Mouse (Mus musculus): ENCODE data around the gene Csf3r. TPM values are rescaled to one million over a fixed set of nuclear protein-coding genes. Genes with fewer than 3 reads are reported as not detected.
"Not testable (repeated sequence)": the region's sequence is repeated elsewhere in the genome, so short reads cannot be mapped to it uniquely, and the experiment has no call there.

Gene Csf3r
- total RNA-seq (2021) = 1 to 10 TPM; 2.0 to 2.3 TPM
- long read RNA-seq, experiment 1, partial matches to known transcripts = 1 of 2 reads
- long read RNA-seq, experiment 1, other reads (novel, unspliced or antisense) = 1 of 2 reads
- long read RNA-seq, experiment 2, partial matches to known transcripts = 1 of 1 reads
- long read RNA-seq, experiment 2, other reads (novel, unspliced or antisense) = 0 of 1 reads

DNA sequence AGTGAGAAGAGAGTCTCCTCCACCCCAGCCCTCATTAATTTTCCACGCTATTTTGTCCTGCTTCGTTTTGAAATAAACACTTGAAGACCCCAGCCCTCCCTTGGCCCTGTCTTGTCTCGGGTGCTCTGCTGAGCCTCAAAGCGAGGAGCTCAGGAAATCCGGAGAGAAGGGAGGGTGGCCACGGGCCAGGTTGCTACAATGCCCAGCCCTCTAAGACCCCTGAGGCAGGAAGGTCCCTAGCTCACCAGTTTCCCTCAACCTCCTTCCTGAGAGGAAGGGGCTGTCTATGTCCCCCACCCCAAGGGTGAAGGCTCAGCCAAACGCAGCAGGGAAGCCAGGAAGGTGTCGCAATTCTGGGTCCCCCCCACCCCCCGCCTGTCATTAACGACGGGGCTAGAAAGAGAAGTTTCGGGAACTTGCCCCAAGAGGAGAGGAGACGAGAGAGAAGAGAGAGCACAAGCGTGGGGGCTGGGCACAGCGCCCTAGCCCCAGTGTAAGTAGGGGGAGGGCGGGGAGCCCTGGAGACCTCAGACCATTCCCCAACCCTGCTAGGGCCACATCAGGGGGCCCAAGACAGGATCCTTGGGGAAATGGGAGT, at the start of gene Csf3r:
Gene Csf3r, plus strand, starts transcription at position 248 of the 598 bp plus-strand sequence.
- no peak for DNase-seq (ENCODE audit: low spot score in 2 of 2)

DNA sequence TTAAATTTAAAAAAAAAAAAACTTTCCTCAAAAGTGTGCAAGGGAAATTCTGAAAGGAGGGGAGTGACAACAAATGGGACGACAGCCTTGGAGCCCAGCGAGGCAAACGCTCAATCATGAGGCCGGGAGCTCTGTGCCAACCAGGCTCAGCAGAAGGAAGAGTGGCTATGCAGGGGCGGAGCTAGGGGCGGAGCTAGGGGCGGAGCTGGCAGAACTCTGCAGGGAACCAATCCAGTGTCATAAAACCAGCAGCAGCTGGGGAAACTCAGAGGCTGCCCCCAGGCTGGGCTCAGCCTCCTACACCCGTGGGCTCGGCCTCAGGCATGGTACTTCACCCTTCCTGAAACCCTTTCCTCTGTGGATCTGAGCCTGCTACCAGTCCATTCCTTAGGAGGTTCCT, 46.6 kb upstream of the Csf3r start:
- DNase-seq (ENCODE audit: low spot score in 2 of 2) = no peak

DNA sequence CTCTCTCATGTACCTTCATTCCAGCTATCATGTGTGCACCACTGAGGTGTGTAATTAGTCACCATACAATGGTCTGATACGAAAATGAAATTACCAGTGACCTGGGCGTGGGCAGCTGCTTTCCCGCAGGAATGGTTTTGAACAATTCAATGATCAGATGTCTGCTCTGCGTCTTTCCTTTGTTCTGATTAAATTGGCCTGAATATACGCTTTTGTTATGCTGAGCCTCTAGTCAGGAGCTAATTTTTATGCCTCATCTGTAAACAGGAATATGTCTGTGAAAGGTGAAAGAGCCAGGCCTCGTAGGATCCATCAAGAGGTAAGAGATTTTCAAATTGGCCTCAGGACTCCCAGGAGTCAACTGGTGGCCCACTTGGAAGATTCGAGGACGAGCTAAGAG, 41.1 kb upstream of the Csf3r start:
- no peak for DNase-seq (ENCODE audit: low spot score in 2 of 2)

DNA sequence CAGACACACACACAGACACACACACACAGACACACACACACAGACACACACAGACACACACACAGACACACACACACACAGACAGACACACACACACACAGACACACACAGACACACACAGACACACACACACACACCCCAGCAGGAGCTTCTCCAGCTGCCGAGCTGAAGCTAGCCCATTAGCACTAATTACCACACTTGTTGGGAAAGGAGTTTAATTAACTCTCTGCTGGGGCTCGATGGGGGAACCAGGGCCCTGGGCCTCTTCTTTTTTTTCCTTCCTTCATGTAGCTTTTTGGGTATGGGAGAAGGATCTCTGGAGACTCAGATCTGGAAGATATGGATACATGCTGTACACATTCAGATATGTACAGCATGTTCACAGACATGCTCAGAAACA, 38.6 kb upstream of the Csf3r start:
- not testable (repeated sequence) for DNase-seq (ENCODE audit: low spot score in 2 of 2)

DNA sequence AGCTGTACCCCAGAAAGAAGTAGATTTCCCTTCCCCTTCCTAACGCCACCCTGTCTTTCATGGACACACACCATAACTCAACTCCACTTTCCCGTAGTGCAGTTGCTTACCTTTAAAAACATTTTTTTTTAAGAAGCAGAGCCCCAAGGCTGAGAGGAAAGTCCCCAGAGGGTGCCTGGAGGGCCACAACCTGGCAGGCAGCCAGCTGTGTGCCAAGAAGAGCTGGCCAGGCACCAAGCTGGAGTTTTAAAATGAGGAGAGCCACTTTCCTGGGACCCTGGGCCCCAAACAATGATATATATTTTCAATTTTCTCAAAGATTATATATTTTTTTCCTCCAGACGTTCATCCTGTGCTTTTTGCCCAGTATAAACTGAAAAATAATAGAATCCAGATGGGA, 37.3 kb upstream of the Csf3r start:
- DNase-seq (ENCODE audit: low spot score in 2 of 2) = no peak

DNA sequence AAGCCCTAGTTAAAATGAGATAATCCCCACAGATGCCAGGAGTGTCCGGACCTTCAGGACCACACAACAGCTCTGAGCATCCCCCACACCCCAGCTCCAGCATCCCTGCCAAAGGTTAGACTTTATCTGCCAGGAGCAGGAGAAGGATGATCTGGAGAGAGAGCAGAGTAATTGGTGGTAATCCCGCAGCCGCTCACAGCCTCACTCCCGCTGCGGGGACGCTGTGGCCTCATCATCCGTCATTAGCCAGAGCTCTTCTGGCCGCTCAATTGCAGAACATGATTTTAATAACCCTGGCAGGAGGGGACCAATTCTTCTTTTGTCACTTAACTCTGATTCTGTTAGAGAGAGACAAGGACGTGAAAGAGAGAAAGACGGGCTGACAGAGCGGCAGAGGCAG, 35.3 kb upstream of the Csf3r start:
- DNase-seq (ENCODE audit: low spot score in 2 of 2) = no peak

DNA sequence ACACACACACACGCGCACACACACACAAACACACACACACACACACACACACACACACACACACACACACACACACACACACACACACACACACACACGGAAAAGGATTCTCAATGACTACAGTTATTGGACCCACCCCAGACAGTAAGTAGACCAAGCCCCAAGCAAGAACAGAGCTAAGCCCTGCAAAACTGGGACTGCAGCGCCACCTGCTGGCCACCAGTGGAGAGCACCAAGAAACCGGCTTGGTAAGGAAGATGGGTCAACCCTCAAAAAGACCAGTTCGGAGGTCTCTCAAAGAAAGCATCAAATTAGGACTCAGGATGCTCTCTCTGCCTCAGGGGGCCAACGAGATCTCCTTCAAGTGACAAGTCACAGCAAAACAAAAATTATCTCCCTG, 34.2 kb upstream of the Csf3r start:
- DNase-seq (ENCODE audit: low spot score in 2 of 2) = peak; percentile 22 to 30

DNA sequence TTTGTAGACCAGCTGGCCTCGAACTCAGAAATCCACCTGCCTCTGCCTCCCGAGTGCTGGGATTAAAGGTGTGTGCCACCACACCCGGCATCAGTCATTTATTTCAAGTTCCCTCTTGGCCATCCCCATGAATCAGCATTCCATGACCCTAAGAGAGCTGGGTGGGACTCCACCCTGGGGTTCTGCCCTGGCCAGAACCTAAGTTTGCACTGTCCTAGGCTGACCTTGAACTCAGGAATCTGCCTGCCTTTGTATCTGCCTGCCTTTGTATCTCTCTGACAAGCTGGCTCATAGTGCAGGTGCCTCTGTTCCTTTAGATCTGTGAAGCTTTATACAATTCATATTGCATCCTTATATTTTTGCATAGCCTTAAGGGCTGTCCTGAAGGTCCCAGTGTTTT, 32.1 kb upstream of the Csf3r start:
- no peak for DNase-seq (ENCODE audit: low spot score in 2 of 2)

DNA sequence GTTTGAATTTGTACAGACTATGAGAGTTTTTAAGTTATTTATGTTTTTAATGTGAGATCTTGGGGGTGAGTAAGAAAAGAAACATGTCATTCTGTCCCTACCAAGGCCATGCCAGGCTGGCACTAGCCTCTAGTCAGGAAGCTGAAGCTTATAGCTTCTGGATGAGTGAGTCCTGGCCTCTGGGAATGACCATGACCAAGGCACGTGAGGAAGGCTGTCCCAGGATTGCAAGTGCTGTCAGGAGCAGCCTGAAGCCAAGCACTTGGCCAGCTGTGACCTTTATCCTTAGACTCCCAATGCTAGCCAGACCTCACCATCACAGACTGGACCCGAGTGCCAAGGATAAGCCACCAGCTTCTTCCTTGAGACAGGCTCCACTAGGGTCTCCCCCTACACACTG, 31.4 kb upstream of the Csf3r start:
- no peak for DNase-seq (ENCODE audit: low spot score in 2 of 2)

DNA sequence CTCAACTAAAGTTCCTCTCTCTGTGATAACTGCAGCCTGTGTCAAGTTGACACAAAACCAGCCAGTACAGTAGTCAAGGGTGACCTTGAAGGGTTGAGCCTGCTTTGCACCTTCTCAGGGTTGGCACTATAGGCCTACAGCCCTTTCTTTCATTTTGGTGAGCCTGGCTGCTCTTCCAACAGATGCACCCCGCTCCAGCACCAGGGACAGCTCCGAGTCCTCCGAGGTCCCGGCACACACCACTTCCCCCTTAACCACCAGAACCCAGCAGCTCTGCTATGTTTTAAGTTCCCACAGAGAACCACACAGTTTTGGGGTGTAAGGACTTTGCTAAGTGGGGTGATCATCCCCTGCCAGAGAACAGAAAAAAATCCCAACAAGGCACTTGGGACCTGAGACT, 27.8 kb upstream of the Csf3r start:
- peak in 1 of 2 experiments; percentile 27 for DNase-seq (ENCODE audit: low spot score in 2 of 2)

DNA sequence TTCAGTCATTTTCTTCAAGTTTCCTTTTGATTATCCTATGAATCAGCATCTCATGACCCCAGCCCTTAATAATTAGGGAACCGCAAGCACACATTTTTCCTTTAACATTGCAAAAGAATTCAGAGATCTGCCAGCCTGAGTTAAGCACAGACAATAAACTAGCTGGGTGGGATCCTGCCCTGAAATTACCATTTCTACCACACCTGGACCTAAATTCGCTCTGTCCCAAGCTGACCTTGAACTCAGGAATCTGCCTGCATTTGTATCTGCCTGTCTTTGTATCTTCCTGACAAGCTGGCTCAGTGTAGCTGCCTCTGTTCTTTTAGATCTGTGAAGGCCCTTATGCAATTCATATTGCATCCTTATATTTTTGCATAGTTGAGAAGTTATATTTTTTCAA, 26.5 kb upstream of the Csf3r start:
- no peak for DNase-seq (ENCODE audit: low spot score in 2 of 2)

DNA sequence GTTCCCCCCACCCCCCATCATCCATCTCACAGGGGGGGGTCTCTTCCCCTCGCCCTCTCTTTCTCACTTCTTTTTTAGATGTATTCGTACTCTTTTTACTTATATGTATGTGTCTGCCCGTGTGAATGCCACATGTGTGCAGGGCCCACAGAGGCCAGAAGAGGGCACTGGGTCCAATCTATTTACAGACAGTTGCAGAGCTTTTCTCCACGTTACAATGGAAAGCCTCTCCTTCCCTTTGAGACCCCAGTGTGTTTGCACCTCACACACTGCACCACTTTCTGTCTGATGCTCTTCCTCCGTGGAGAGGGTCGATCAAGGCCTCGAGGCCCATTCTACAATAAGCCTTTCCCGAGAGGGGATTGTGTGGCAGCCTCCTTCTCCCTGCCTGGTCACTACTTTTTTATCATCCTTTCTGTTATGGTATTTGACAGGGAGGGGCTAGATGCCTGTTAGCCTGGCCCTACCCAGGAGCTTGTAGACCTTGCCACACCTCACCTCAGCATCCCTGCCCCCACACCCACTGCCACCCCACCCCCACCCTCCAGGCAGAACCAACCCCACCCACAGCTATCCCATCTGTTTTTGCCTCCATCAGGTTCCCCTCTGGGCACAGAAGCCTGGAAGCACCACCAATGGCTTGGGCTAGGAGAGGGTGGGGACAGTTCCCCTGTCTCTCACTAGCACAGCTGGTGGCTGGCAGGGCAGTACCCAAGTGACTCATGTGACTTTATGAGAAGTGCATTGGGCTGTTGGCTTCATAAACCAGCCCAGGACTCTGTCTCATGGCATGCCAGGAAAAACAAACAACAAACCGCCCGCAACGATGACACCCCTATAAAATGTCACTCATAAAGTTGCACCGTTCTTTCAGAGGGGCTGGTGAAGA, 22.8 kb upstream of the Csf3r start:
- no peak for DNase-seq (ENCODE audit: low spot score in 2 of 2)

DNA sequence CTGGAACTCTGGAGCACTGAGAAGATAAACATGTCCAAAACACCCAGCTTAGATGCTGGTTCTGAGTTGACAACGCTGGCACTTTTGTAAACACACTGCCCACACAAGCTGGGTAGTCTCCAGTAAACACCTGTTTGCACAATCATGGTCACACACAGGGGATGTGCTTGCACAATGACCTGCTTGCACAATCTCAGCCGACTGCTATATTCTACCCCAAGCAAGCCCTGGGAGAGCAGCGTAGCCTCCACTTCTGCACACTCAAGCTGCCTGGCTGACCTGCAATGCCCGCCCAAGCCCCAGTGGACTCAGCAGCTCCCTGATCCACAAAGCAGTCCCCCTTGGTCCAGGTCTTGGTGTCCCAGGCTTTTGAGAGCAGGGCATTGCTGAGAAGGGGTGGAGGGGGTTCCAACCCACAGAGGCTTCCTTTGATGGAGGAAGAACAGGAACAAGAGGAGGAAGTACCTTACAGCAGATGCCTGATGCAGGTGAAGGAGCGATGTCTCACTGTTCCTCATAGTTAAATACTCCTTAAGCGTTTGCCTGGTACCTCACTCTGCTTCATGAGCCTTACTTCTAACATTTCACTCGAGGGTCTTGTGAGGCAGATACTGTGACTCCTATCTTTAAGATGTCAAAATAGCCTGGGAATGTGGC, 6.5 kb upstream of the Csf3r start:
- no peak for DNase-seq (ENCODE audit: low spot score in 2 of 2)

DNA sequence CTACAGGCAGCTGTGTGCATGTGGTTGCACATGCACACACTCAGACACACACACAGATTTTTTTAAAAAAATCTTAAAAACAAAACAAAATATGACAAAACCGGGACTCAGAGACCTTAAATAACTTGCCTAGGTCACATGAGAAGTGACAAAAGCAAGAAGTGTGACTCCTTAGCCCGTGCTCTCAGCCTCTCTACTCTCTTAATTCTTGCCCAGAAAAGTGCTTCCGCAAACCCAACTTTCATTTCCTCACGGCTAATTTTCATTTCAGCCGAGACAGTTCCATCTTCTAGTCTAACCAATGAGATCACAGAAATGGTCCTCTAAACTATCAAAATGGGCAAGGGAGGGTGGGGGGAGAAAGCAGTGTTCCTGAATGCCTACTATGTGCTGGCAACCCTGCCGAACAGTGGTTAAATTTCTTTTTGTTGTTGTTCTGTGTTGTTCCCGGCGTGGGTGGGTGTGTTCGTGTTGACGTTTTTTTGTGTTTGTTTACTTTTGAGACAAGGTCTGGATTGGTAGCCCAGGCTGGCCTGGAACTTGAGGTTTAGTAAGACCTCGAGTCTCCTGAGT, 5.3 kb upstream of the Csf3r start:
- no peak for DNase-seq (ENCODE audit: low spot score in 2 of 2)

DNA sequence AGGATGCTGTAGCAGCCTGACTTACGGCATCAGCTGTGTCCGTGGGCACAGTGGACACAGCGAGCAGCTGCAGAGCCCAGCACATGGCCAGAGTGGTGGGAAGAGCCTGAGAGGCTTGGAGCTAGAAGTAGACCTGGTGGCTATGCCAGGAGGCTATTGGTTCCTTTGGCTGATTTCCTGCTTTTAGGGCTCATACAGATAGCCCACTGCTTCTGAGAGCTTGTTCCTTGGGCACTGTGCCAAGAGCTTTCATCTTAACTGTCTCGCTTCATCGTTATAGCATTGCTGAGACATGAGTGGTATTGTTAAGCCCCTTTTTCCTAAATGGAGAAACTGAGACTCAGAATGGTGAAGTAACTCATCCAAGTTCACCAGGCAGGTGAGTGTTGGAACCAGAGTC, 1.5 kb downstream of the Csf3r start:
- no peak for DNase-seq (ENCODE audit: low spot score in 2 of 2)

DNA sequence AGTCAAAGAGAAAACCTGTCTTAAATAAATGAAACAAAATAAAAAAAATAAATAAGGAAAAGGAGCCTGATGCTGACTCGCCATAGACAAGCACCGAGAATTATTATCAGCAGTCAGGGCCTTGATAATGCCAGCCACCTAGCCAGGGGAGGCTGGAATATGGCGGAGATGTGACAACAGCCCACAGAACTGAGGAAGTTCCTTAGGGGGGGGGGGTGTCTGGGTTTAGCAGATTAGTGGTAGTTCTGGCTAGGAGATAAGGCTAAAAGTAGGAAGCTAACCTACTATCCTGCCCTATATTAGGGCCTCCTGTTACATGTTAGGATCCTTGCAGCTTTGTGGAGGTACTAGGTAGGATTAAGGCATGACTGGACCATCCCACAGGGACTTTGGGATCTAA, 3.6 kb downstream of the Csf3r start:
- no peak for DNase-seq (ENCODE audit: low spot score in 2 of 2)

DNA sequence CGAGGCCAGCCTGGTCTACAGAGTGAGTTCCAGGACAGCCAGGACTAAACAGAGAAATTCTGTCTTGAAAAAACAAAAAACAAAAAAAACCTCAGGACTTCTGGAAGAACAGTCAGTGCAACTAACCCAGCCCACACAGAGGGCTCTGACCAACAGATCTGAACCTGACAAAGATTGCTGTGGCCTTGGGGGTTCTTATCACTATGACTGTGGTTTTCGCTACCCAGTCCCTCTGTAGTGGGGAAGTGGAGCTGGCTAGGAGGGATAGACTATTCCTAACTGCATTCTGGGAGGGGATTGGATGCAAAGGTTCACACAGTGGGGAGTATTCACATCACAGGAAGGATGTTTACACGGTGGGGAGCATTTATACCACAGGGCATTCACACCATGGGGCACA, 4.7 kb downstream of the Csf3r start:
- no peak for DNase-seq (ENCODE audit: low spot score in 2 of 2)

DNA sequence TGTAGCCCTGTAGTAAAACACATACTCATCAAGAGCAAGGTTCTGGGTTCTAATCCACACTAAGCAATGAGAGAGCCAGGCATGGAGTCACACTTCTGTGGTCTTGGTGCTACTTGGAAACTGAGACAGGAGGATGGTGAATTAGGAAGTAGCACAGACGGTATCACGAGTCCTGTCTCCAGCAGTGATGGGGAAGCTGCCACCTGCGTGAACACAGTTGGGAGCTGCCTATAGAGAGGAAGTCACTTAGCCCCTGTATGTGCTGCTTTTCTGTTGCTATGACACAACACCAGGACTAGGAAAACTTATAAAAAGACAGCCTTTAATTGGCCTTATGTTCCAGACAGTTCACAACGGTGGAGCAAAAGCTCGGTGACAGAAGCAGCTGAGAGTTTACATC, 6.4 kb downstream of the Csf3r start:
- DNase-seq (ENCODE audit: low spot score in 2 of 2) = no peak

DNA sequence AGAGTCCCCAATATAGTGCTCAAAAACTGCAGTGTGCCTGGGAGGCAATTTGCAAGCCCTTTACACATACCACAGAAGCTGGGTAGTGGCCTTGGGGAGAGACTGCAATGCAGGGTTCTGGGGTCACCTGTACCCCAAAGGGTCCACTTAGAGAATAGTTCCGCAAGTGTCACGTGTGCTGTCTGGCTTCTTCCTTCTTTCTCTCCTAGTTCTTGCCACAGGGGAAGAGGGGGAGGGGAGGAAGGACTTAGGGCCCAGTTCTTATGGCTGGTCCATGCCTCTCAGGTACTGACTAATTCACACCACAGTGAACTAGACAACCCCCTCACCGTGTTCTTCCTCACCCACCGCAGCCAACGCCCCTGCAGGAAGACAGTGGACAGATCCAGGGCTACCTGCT, 11.1 kb downstream of the Csf3r start:
- DNase-seq (ENCODE audit: low spot score in 2 of 2) = no peak

DNA sequence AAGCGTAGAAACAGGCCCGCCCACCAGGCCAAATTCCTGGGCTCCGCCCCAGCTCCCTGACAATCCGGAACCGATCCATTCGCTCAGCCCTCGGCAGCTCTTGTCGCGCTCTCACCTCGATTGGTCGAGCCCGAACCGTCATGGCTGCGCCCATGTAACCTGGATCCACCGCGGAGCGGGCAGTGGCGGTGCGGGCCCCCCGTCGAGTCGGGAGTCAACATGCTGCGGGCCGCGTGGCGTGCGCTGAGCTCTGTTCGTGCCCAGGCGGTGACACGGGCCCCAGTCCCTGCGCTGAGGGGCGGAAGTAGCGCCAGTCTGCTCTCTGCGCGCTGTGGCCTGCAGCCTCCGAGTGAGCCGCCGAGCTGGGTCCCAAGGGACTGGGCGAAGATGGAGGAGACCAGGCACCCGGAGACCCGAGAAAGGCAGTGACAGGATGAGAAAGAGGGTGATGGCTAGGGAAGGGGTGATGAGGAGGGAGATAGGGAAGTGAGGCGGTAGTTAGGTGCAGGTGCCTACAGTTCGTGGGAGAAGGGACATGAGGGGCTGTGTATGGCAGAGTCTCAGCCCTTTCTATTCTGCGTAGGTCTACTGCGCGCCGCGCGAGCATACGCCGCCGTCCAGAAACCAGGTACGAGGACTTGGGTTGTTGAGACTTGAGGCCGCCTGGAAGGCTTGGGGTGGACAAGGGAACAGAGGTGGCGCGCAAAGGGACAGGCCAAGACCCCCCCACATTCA, 22.7 kb downstream of the Csf3r start, which contains the start of gene Mrps15:
Gene Mrps15, plus strand, starts transcription at position 75 of the 735 bp plus-strand sequence.
- peak; percentile 67 to 71 for DNase-seq (ENCODE audit: low spot score in 2 of 2)

DNA sequence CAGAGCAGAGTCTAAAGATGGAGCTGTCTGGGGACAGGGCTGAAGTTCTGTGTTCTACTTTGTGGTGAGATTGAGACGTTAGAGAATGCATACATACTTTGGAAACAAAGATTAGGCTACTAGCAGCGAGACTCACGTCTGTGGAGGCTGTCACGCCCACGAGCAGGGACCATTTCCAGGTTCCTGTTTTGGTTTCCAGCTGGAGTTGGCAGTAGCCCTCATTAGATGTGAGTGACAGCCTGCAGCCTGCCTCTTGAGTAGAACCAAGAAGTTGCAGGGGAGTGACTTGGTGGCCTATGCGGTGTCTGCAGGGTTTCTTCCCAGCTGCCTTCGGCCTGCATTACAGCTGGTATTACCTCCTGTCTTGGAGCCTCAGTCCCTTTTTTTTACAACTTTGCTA, 27.3 kb downstream of the Csf3r start:
- DNase-seq (ENCODE audit: low spot score in 2 of 2) = no peak
